Mouse (Mus musculus): Measurements from ENCODE around the gene Odc1. TPM values are rescaled to one million over a fixed set of nuclear protein-coding genes. Genes with fewer than 3 reads are reported as not detected.

The Odc1 gene
- total and polyA plus RNA-seq, 3 experiments, result 44.6 to 303 (median 219) TPM

DNA sequence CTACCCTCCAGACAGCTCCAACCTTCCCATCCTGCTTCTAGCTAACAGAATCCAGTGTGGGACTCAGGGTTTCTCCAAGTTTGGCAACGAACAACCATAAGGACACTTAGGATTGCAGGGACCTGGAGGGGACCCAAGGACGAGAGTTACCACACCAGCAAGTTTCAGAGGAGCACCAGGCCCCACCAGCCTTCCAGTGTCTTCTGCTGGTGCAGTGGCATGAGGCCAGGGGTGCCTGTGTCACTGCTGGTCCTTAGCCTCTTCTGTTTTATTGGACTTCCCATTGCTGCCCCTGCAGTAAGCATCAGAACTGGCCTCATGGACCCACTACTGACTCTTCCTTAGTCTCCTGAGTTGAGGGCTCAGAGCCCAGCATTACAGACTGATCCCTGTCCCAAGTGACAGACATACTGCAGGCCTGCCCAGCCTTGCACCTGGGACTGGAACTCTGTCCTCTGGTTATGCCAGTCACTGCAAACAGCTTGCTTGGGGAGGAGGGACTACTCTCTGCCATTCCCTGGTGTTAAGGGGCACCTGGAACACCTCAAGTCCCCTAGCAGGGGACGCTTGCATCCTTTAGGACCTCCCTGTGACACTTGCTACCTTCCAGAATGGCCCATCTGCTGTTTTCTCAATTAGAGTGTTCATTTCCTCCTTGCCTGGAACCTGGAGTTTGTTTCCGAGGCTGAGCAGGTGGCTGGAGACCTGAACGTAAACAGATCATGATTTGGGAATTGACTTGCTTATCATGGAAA is 30.7 kb downstream of the Odc1 start:
- Histone ChIP-seq H3K4me3 (ENCODE audit: low read depth, low read length) (no peak overlapping the region; the same call in 1 of the 2 replicates), H3K36me3 (replicated peaks) (no peaks in the 10 kb centered on the region), H3K4me1 (ENCODE audit: insufficient read depth, low read depth, low read length) (no peaks in the 10 kb centered on the region), H3K9me3 (replicated peaks) (no peaks in the 10 kb centered on the region), H3K27me3 (ENCODE audit: insufficient read depth, low read length) (0 out of 2 replicates have a peak, but pooled peaks cover 11% of the 10 kb centered on the region)
- no peak for DNase-seq (ENCODE audit: low spot score)
- no peak for TF ChIP-seq CTCF (IDR thresholded peaks at IDR 0.05; ENCODE audit: low read depth, low read length)
- no peak for TF ChIP-seq POLR2AphosphoS5 (IDR thresholded peaks at IDR 0.05; ENCODE audit: insufficient replicate concordance, low read depth, low read length)
- no peak for TF ChIP-seq GATA2 (IDR thresholded peaks at IDR 0.05; ENCODE audit: borderline replicate concordance, low read depth, low read length)
- no peak for TF ChIP-seq GATA1 (IDR thresholded peaks at IDR 0.05; ENCODE audit: borderline replicate concordance, low read length)
- no peak for TF ChIP-seq TAL1 (conservative IDR thresholded peaks at IDR 0.05; ENCODE audit: low read depth, low read length)
- no peak for ATAC-seq (ENCODE audit: extremely low read depth, insufficient number of reproducible peaks, low FRiP score, poor library complexity, severe bottlenecking)

- Histone ChIP-seq H3K4me3 (ENCODE audit: low read depth, low read length) (no peak overlapping the region), H3K9me3 (replicated peaks) (no peaks in the 10 kb centered on the region), H3K4me1 (ENCODE audit: insufficient read depth, low read depth, low read length) (no peaks in the 10 kb centered on the region), H3K27me3 (ENCODE audit: insufficient read depth, low read length) (peaks cover 15% of the 10 kb centered on the region; the same call in 1 of the 2 replicates), H3K36me3 (replicated peaks) (no peaks in the 10 kb centered on the region)
- no peak for ATAC-seq (ENCODE audit: extremely low read depth, insufficient number of reproducible peaks, low FRiP score, poor library complexity, severe bottlenecking)
- DNase-seq (ENCODE audit: low spot score), result no peak
- TF ChIP-seq GATA1 (IDR thresholded peaks at IDR 0.05; ENCODE audit: borderline replicate concordance, low read length), result no peak
- no peak for TF ChIP-seq TAL1 (conservative IDR thresholded peaks at IDR 0.05; ENCODE audit: low read depth, low read length)
- TF ChIP-seq POLR2AphosphoS5 (IDR thresholded peaks at IDR 0.05; ENCODE audit: insufficient replicate concordance, low read depth, low read length), result no peak
- no peak for TF ChIP-seq GATA2 (IDR thresholded peaks at IDR 0.05; ENCODE audit: borderline replicate concordance, low read depth, low read length)
- TF ChIP-seq CTCF (IDR thresholded peaks at IDR 0.05; ENCODE audit: low read depth, low read length), result no peak
Measured at GRCm38 (mm10) chr12:17576041-17576440, 31.4 kb downstream of the Odc1 start.

- H3K9me3 ChIP-seq (replicated peaks), result no peaks in the 10 kb centered on the region
- no peaks in the 10 kb centered on the region for H3K36me3 ChIP-seq (replicated peaks)
- no peak for DNase-seq (ENCODE audit: low spot score)
- no peak for ATAC-seq (ENCODE audit: extremely low read depth, insufficient number of reproducible peaks, low FRiP score, poor library complexity, severe bottlenecking)
- H3K4me1 ChIP-seq (ENCODE audit: insufficient read depth, low read depth, low read length), result no peaks in the 10 kb centered on the region
- no peak overlapping the region for H3K4me3 ChIP-seq (ENCODE audit: low read depth, low read length)
- TF ChIP-seq TAL1 (conservative IDR thresholded peaks at IDR 0.05; ENCODE audit: low read depth, low read length), result no peak
- no peak for TF ChIP-seq GATA1 (IDR thresholded peaks at IDR 0.05; ENCODE audit: borderline replicate concordance, low read length)
- TF ChIP-seq POLR2AphosphoS5 (IDR thresholded peaks at IDR 0.05; ENCODE audit: insufficient replicate concordance, low read depth, low read length), result no peak
- TF ChIP-seq CTCF (IDR thresholded peaks at IDR 0.05; ENCODE audit: low read depth, low read length), result no peak
- no peak for TF ChIP-seq GATA2 (IDR thresholded peaks at IDR 0.05; ENCODE audit: borderline replicate concordance, low read depth, low read length)
- H3K27me3 ChIP-seq (ENCODE audit: insufficient read depth, low read length), result peaks cover 17% of the 10 kb centered on the region; the same call in 1 of the 2 replicates
Measured at GRCm38 (mm10) chr12:17578601-17579000, 34.0 kb downstream of the Odc1 start.

GRCm38 (mm10) chr12:17581001-17581400 is 36.4 kb downstream of the Odc1 start:
- no peak for ATAC-seq (ENCODE audit: extremely low read depth, insufficient number of reproducible peaks, low FRiP score, poor library complexity, severe bottlenecking)
- DNase-seq (ENCODE audit: low spot score), result no peak
- Histone ChIP-seq H3K9me3 (replicated peaks) (no peaks in the 10 kb centered on the region), H3K36me3 (replicated peaks) (no peaks in the 10 kb centered on the region), H3K4me1 (ENCODE audit: insufficient read depth, low read depth, low read length) (no peaks in the 10 kb centered on the region), H3K4me3 (ENCODE audit: low read depth, low read length) (no peak overlapping the region), H3K27me3 (ENCODE audit: insufficient read depth, low read length) (peaks cover 14% of the 10 kb centered on the region; the same call in 1 of the 2 replicates)
- TF ChIP-seq GATA1 (IDR thresholded peaks at IDR 0.05; ENCODE audit: borderline replicate concordance, low read length), result no peak
- no peak for TF ChIP-seq POLR2AphosphoS5 (IDR thresholded peaks at IDR 0.05; ENCODE audit: insufficient replicate concordance, low read depth, low read length)
- TF ChIP-seq GATA2 (IDR thresholded peaks at IDR 0.05; ENCODE audit: borderline replicate concordance, low read depth, low read length), result no peak

GRCm38 (mm10) chr12:17582406-17582805 is 37.8 kb downstream of the Odc1 start:
- TF ChIP-seq CTCF (IDR thresholded peaks at IDR 0.05; ENCODE audit: low read depth, low read length), result no peak
- TF ChIP-seq POLR2AphosphoS5 (IDR thresholded peaks at IDR 0.05; ENCODE audit: insufficient replicate concordance, low read depth, low read length), result no peak
- no peak for TF ChIP-seq TAL1 (conservative IDR thresholded peaks at IDR 0.05; ENCODE audit: low read depth, low read length)
- no peak for TF ChIP-seq GATA2 (IDR thresholded peaks at IDR 0.05; ENCODE audit: borderline replicate concordance, low read depth, low read length)
- no peak for TF ChIP-seq GATA1 (IDR thresholded peaks at IDR 0.05; ENCODE audit: borderline replicate concordance, low read length)
- ATAC-seq (ENCODE audit: extremely low read depth, insufficient number of reproducible peaks, low FRiP score, poor library complexity, severe bottlenecking) (no peak), DNase-seq (ENCODE audit: low spot score) (no peak)
- no peaks in the 10 kb centered on the region for H3K36me3 ChIP-seq (replicated peaks)
- H3K27me3 ChIP-seq (ENCODE audit: insufficient read depth, low read length), result peaks cover 11% of the 10 kb centered on the region; the same call in 1 of the 2 replicates
- H3K4me1 ChIP-seq (ENCODE audit: insufficient read depth, low read depth, low read length), result no peaks in the 10 kb centered on the region
- H3K9me3 ChIP-seq (replicated peaks), result no peaks in the 10 kb centered on the region
- H3K4me3 ChIP-seq (ENCODE audit: low read depth, low read length), result no peak overlapping the region

DNA sequence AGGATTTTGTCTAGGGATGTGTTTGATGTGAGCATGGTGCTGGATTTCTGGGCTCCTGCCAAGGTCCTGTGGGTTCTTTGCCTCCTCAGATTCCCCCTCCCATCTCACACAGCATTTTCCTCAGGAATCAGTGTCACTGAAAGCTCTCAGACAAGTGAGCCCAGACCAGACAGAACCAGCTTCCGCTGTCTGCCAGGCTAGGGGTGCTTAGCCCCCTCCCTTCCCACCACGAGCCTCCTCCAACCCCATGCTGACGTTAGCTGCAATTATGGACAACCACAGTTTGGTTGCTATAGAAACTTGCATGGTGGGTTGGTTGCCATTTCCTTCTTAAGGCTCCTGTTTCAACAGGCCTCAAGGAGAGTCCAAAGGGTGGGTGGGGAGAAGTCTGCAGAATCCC is 39.3 kb downstream of the Odc1 start:
- no peaks in the 10 kb centered on the region for H3K9me3 ChIP-seq (replicated peaks)
- no peaks in the 10 kb centered on the region for H3K4me1 ChIP-seq (ENCODE audit: insufficient read depth, low read depth, low read length)
- no peaks in the 10 kb centered on the region for H3K36me3 ChIP-seq (replicated peaks)
- DNase-seq (ENCODE audit: low spot score) (no peak), ATAC-seq (ENCODE audit: extremely low read depth, insufficient number of reproducible peaks, low FRiP score, poor library complexity, severe bottlenecking) (no peak)
- no peak overlapping the region for H3K4me3 ChIP-seq (ENCODE audit: low read depth, low read length)
- TF ChIP-seq TAL1 (conservative IDR thresholded peaks at IDR 0.05; ENCODE audit: low read depth, low read length) (no peak), GATA2 (IDR thresholded peaks at IDR 0.05; ENCODE audit: borderline replicate concordance, low read depth, low read length) (no peak), CTCF (IDR thresholded peaks at IDR 0.05; ENCODE audit: low read depth, low read length) (no peak), GATA1 (IDR thresholded peaks at IDR 0.05; ENCODE audit: borderline replicate concordance, low read length) (no peak), POLR2AphosphoS5 (IDR thresholded peaks at IDR 0.05; ENCODE audit: insufficient replicate concordance, low read depth, low read length) (no peak)
- peaks cover 10% of the 10 kb centered on the region; the same call in 1 of the 2 replicates for H3K27me3 ChIP-seq (ENCODE audit: insufficient read depth, low read length)

Measured in G1E (cell line).